Mouse (Mus musculus) midbrain, embryonic 16.5 days (tissue): ENCODE measurements around the gene Carmil3. TPM values are rescaled to one million over a fixed set of nuclear protein-coding genes. Genes with fewer than 3 reads are reported as not detected.

ENCODE experiments used
- ATAC-seq: fragments of 200-750 bp; cut with Nextera tagmentation; 2 replicates; pipeline ENCODE4 v1.8.0; 2017; ENCODE audit warnings: moderate TSS enrichment
- H3K27ac ChIP-seq: fragments of 300-500 bp; sonication (generic); 2 replicates; pipeline ENCODE4 v1.5.1; 2014; ENCODE audit warnings: mild to moderate bottlenecking, low read length, mixed read lengths
- H3K27me3 ChIP-seq: fragments of 300-500 bp; sonication (generic); 2 replicates; pipeline ENCODE4 v1.6.1; 2014; ENCODE audit warnings: low read depth, low read length, mixed read lengths; ENCODE audit not compliant: control insufficient read depth, insufficient read depth
- H3K36me3 ChIP-seq: fragments of 300-500 bp; sonication (generic); 2 replicates; pipeline ENCODE4 v1.6.1; 2014; ENCODE audit warnings: mild to moderate bottlenecking, low read length, moderate library complexity, mixed read lengths; ENCODE audit not compliant: control insufficient read depth, insufficient read depth
- H3K4me1 ChIP-seq: fragments of 300-500 bp; sonication (generic); 2 replicates; pipeline ENCODE4 v1.6.1; 2014; ENCODE audit warnings: mild to moderate bottlenecking, low read length, mixed read lengths; ENCODE audit not compliant: control insufficient read depth, insufficient read depth
- H3K4me2 ChIP-seq: fragments of 300-500 bp; sonication (generic); 2 replicates; pipeline ENCODE4 v1.6.1; 2014; ENCODE audit warnings: mild to moderate bottlenecking, low read length, mixed read lengths
- H3K4me3 ChIP-seq: fragments of 300-500 bp; sonication (generic); 2 replicates; pipeline ENCODE4 v1.5.1; 2014; ENCODE audit warnings: low read depth, mild to moderate bottlenecking, low read length, moderate library complexity, mixed read lengths
- H3K9ac ChIP-seq: fragments of 300-500 bp; sonication (generic); 2 replicates; pipeline ENCODE4 v1.6.1; 2014; ENCODE audit warnings: low read depth, low read length, mixed read lengths
- H3K9me3 ChIP-seq: fragments of 300-500 bp; sonication (generic); replicated peaks from 2 replicates; pipeline ENCODE4 v1.6.1; 2014; ENCODE audit warnings: mild to moderate bottlenecking, low read length, mixed read lengths; ENCODE audit not compliant: control insufficient read depth, poor library complexity, severe bottlenecking
- WGBS: fragments of 180-500 bp; shearing (Covaris S2); extraction: QIAGEN DNeasy Blood & Tissue Kit; methylation state at CpG from one replicate; pipeline ENCODE4 v1.1.7; 2014; 5-methylcytosine and 5-hydroxymethylcytosine counted together
- polyA plus RNA-seq: library from polyadenylated mRNA; unstranded; fragments of >200 nt; fragmentation: Nextera tagmentation; extraction: Ambion mirVana; gene quantifications from 2 replicates; pipeline ENCODE4 v1.2.1, GENCODE M21; 2015

Gene Carmil3
- polyA plus RNA-seq, 1 experiment from 2014 or later = 34.5 TPM

DNA sequence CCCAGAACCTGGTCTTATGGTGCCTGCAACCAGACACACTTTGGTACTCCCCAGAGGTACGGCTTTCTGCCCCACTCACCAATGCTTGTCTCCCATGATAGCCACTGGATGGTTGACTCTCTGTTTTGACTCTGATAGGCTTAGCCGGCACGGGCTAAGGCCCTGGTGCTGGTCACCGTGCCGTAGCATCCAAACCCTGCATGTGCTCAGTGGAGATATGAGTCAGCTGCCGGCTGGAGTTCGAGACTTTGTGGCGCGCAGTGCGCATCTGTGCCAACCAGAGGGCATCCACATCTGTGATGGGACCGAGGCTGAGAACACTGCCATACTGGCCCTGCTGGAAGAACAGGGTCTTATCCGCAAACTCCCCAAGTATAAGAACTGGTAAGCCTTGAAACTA is 51.8 kb downstream of the Carmil3 start:
- no peak overlapping the region for H3K4me2 ChIP-seq
- H3K4me1 ChIP-seq = peaks cover 11% of the 10 kb centered on the region
- no peak overlapping the region for H3K4me3 ChIP-seq
- no peak overlapping the region for H3K27ac ChIP-seq
- H3K27me3 ChIP-seq = no peaks in the 10 kb centered on the region
- no peaks in the 10 kb centered on the region for H3K9me3 ChIP-seq
- H3K9ac ChIP-seq = no peak overlapping the region
- 97% methylated on average over 12 of the region's 12 CpGs for WGBS
- no peak for ATAC-seq
- peaks cover 3% of the 10 kb centered on the region; the same call in 1 of the 2 replicates for H3K36me3 ChIP-seq

DNA sequence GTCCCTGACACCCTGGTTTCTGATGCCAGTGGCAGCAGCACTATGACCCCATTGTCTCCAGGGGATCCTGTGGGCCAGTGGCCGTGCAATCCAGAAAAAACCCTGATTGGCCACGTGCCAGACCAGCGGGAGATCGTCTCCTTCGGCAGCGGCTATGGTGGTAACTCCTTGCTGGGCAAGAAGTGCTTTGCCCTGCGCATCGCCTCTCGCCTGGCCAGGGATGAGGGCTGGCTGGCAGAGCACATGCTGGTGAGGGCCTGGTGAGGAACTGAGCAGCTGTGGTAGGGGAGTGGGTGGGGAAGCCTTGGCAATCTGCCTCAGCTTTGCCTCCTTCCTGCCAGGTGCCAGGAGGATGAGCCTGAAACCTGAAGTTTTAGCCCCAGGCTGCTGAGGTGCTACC is 53.9 kb downstream of the Carmil3 start:
- ATAC-seq = no peak
- Histone ChIP-seq H3K4me2 (no peak overlapping the region), H3K36me3 (peaks cover 21% of the 10 kb centered on the region), H3K4me1 (peaks cover 11% of the 10 kb centered on the region), H3K27me3 (no peaks in the 10 kb centered on the region), H3K9ac (no peak overlapping the region; the same call in 1 of the 2 replicates), H3K27ac (no peak overlapping the region), H3K9me3 (no peaks in the 10 kb centered on the region), H3K4me3 (no peak overlapping the region)
- WGBS = 75% methylated on average over 9 of the region's 9 CpGs

DNA sequence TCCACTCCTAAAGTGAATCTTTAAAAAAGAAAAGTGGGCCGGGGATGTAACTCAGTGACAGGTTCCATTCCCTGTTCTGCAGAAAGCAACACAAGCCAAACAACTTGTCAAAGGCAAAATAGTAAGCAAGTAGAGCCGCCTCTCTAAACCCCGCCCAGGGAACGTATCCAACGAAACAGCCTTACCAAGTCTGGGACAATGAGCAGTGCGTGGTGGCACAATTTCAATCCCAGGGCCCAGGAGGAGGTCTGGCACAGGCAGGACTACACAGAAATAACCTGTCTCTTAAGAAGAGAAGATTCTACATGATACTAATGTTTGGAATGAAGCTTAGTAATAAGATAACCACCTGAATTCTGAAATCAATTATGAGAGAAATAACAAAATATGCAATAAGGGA is 59.7 kb downstream of the Carmil3 start:
- peaks cover 18% of the 10 kb centered on the region for H3K36me3 ChIP-seq
- ATAC-seq = no peak
- H3K27me3 ChIP-seq = no peaks in the 10 kb centered on the region
- no peaks in the 10 kb centered on the region for H3K9me3 ChIP-seq
- H3K4me1 ChIP-seq = no peaks in the 10 kb centered on the region
- no peak overlapping the region for H3K9ac ChIP-seq
- H3K27ac ChIP-seq = no peak overlapping the region
- H3K4me3 ChIP-seq = no peak overlapping the region
- WGBS = 87% methylated on average over 6 of the region's 6 CpGs
- H3K4me2 ChIP-seq = no peak overlapping the region

DNA sequence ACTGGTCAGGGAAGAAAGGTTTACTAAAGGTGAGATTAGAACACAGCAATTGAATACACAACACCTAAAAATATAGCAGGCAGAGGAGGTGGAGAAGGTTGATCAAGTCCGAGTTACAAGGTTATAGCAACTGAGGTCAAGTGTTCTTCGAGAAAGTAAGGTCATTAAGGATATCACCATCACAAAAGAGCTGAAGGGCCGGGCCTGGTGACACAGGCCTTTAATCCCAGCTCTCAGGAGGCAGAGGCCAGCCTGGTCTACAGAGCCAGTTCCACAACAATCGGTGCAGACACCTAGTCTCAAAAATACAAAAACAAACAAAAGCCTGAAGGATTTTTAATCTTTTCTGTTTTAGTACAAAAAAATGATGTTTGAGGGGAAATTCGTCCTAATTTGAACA is 60.9 kb downstream of the Carmil3 start:
- WGBS = 65% methylated on average over 5 of the region's 5 CpGs
- Histone ChIP-seq H3K4me2 (no peak overlapping the region), H3K27me3 (no peaks in the 10 kb centered on the region), H3K27ac (no peak overlapping the region), H3K36me3 (peaks cover 18% of the 10 kb centered on the region), H3K4me1 (no peaks in the 10 kb centered on the region), H3K9ac (no peak overlapping the region), H3K9me3 (no peaks in the 10 kb centered on the region), H3K4me3 (no peak overlapping the region)
- no peak for ATAC-seq

DNA sequence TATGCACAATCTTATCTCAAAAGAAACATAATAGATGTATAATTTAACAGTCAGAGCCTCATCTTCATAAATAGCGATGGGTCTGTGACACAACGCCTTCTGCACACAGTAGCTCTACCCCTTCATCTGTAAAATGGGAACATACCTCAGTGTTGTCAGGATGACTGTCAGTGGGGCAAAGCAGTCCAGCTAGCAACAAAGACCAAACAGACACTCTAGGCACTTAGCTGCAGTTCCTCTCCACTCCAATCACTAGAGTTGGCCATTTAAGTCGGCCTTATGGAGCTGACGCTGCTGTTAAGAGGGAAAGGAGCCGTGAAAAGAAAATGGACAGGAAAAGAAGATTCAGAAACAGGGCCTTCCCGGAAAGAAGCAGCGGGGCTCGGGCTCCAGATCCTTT is 61.3 kb downstream of the Carmil3 start:
- 89% methylated on average over 8 of the region's 8 CpGs for WGBS
- Histone ChIP-seq H3K9ac (no peak overlapping the region), H3K9me3 (no peaks in the 10 kb centered on the region), H3K4me3 (no peak overlapping the region), H3K27me3 (no peaks in the 10 kb centered on the region), H3K27ac (no peak overlapping the region), H3K4me1 (no peaks in the 10 kb centered on the region), H3K4me2 (no peak overlapping the region), H3K36me3 (peaks cover 18% of the 10 kb centered on the region)
- no peak for ATAC-seq

DNA sequence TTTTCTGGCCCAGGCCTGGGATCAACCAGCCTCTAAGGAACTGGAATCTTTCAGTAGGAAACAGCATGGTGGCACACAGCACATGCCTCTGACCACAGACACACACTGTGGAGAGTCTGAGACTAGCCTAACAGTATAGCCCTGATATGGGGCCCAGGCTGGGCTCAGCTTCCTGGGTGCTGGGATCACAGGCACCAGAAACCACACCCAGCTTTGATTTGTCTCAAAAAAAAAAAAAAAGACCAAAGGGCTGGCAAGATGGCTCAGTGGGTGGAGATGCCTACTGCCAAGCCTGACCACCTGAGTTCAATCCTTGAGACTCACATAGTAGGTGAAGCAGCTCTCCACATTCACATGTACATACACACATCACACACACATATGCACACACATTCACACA is 64.2 kb downstream of the Carmil3 start:
- no peak for ATAC-seq
- Histone ChIP-seq H3K9me3 (no peaks in the 10 kb centered on the region), H3K9ac (no peak overlapping the region), H3K27ac (no peak overlapping the region), H3K4me1 (peaks cover 5% of the 10 kb centered on the region; the same call in 1 of the 2 replicates), H3K4me3 (no peak overlapping the region), H3K36me3 (no peaks in the 10 kb centered on the region), H3K4me2 (no peak overlapping the region), H3K27me3 (no peaks in the 10 kb centered on the region)

DNA sequence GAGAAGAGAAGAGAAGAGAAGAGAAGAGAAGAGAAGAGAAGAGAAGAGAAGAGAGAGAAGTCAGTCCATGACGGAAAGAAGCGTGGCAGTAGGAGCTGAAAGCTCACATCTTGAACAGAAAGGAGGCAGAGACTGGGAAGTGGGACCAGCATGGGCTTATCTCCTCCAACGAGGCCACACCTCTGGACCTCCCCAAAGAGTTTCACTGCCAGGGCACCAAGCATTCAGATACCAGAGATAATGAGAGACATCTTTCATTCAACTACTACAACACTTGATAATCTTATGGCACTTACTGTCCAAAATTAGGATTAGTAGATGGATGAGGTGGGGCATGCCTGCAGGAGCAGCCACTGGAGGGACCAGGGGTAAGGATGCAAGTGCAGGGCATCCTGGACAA is 65.3 kb downstream of the Carmil3 start:
- WGBS = 87% methylated on average over 3 of the region's 3 CpGs
- no peak overlapping the region for H3K9ac ChIP-seq
- no peak for ATAC-seq
- H3K4me1 ChIP-seq = peaks cover 5% of the 10 kb centered on the region; the same call in 1 of the 2 replicates
- H3K4me3 ChIP-seq = no peak overlapping the region
- H3K27ac ChIP-seq = no peak overlapping the region
- no peaks in the 10 kb centered on the region for H3K9me3 ChIP-seq
- H3K27me3 ChIP-seq = no peaks in the 10 kb centered on the region
- H3K36me3 ChIP-seq = no peaks in the 10 kb centered on the region
- H3K4me2 ChIP-seq = no peak overlapping the region

DNA sequence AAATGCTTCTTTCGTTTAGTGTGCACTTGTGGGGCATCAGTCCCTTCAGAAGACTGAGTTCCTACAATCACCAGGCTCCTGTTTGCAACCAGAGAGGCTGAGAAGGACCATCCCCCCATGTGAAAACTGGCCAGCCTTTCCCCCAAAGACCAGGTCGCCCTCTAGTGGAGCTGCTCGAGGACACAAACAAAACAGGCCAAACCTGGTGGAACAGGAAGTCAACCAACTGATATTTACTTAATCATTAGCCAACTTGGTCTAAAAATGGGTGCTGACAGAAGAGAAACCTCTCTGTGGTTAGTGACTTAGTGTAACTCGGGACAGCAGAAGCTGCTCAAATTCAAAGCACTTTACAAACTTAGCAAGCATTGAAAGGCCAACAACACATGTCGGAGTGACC is 66.6 kb downstream of the Carmil3 start:
- no peak overlapping the region for H3K27ac ChIP-seq
- no peaks in the 10 kb centered on the region for H3K36me3 ChIP-seq
- no peaks in the 10 kb centered on the region for H3K9me3 ChIP-seq
- 30% methylated on average over 5 of the region's 5 CpGs for WGBS
- peaks cover 15% of the 10 kb centered on the region for H3K4me1 ChIP-seq
- no peak overlapping the region for H3K9ac ChIP-seq
- H3K27me3 ChIP-seq = no peaks in the 10 kb centered on the region
- no peak for ATAC-seq
- H3K4me2 ChIP-seq = no peak overlapping the region
- no peak overlapping the region for H3K4me3 ChIP-seq

DNA sequence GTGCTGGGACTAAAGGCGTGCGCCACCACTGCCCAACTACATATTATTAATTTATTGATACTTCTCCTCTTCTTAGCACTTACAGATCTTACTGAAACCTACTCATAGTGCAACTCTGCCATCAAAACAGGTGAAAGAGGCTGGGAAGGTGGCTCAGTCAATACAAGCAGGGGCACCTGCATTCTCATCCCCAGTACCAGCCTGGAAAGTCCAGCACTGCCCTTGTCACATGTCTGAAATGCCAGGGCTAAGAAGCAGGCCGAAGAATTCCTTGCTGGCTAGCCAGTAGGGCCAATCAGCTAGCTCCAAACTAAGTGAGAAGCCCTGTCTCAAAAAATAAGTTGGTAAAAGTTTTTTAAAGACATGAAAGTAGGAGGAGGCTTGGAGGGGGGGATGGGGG is 67.1 kb downstream of the Carmil3 start:
- H3K27ac ChIP-seq = no peak overlapping the region
- 90% methylated on average over 3 of the region's 3 CpGs for WGBS
- ATAC-seq = no peak

More for the DNA sequence above, 67.1 kb downstream of the Carmil3 start:
- no peak overlapping the region for H3K4me2 ChIP-seq
- H3K27me3 ChIP-seq = no peaks in the 10 kb centered on the region
- H3K9ac ChIP-seq = no peak overlapping the region
- no peaks in the 10 kb centered on the region for H3K36me3 ChIP-seq
- peaks cover 20% of the 10 kb centered on the region for H3K4me1 ChIP-seq
- H3K9me3 ChIP-seq = no peaks in the 10 kb centered on the region
- no peak overlapping the region for H3K4me3 ChIP-seq
